Mouse (Mus musculus) C2C12 (cell line): ENCODE measurements around the gene Gli1. TPM values are rescaled to one million over a fixed set of nuclear protein-coding genes. Genes with fewer than 3 reads are reported as not detected.

Experiments used
- H3K27me3 ChIP-seq: one replicate; pipeline ENCODE4 v1.6.1; 2011; ENCODE audit not compliant: control insufficient read depth, insufficient read depth, insufficient read length
- H3K36me3 ChIP-seq: one replicate; pipeline ENCODE4 v1.6.1; 2011; ENCODE audit not compliant: control insufficient read depth, insufficient read depth
- H3K4me3 ChIP-seq: one replicate; pipeline ENCODE4 v1.5.1; 2011; ENCODE audit warnings: mild to moderate bottlenecking, control low read depth; ENCODE audit not compliant: poor library complexity, insufficient read depth, severe bottlenecking
- H3K79me2 ChIP-seq: one replicate; pipeline ENCODE4 v1.6.1; 2011; ENCODE audit not compliant: control insufficient read depth, insufficient read depth
- H3K79me3 ChIP-seq: one replicate; pipeline ENCODE4 v1.6.1; 2011; ENCODE audit warnings: low read depth, control low read depth
- H3ac ChIP-seq: one replicate; pipeline ENCODE3; 2011; ENCODE audit warnings: low read depth; ENCODE audit not compliant: control insufficient read depth, insufficient read length
- CEBPB ChIP-seq: IDR thresholded peaks from one replicate; pipeline ENCODE4 v1.6.1; 2011; ENCODE audit warnings: low read depth, mild to moderate bottlenecking, control low read depth, moderate library complexity
- CTCF ChIP-seq: IDR thresholded peaks from one replicate; pipeline ENCODE4 v1.5.1; 2011; ENCODE audit not compliant: control insufficient read depth, insufficient read depth, insufficient read length
- FOSL1 ChIP-seq: IDR thresholded peaks from one replicate; pipeline ENCODE4 v1.8.0; 2011; ENCODE audit warnings: mild to moderate bottlenecking, low read length; ENCODE audit not compliant: poor library complexity, insufficient read depth, severe bottlenecking
- MAX ChIP-seq: IDR thresholded peaks from one replicate; pipeline ENCODE4 v1.6.1; 2011; ENCODE audit warnings: mild to moderate bottlenecking, control low read depth
- MYOD1 ChIP-seq: IDR thresholded peaks from one replicate; pipeline ENCODE4 v1.6.1; 2011; ENCODE audit warnings: low read depth; ENCODE audit not compliant: control insufficient read depth, insufficient read length
- MYOG ChIP-seq: IDR thresholded peaks from one replicate; pipeline ENCODE4 v1.6.1; 2011; ENCODE audit not compliant: control insufficient read depth, insufficient read length; ENCODE audit errors: extremely low read depth
- USF1 ChIP-seq: IDR thresholded peaks from one replicate; pipeline ENCODE4 v1.6.1; 2011; ENCODE audit warnings: low read depth, mild to moderate bottlenecking, control low read depth, moderate library complexity
- polyA plus RNA-seq: library from polyadenylated mRNA; unstranded; fragments of >200 nt; fragmentation: generic; extraction: Trizol; gene quantifications from one replicate; pipeline ENCODE4 v1.2.1, GENCODE M21; 2012; ENCODE audit warnings: missing spikeins

The Gli1 gene
- polyA plus RNA-seq, 1 experiment: 1.6 TPM

DNA sequence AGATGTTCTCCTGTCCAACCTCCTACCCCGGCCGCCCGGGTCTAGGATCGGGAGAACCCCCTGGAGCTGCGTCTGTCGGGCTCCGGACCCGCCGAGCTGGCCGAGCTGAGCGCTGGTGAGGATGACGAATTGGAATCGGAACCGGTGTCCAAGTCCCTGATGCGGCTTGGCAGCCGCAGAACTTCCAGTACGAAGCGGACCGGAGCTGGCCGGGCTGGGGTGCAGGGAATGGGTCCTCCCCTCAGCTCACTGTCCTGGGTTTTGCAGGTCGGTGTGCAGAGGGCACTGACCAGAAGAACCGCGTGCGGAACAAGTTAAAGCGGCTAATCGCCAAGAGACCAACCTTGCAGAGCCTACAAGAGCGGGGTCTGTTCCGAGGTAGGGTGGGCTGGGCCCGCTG is 14.9 kb downstream of the Gli1 start:
- Histone ChIP-seq H3K79me3 (no peaks in the 10 kb centered on the region), H3ac (no peak overlapping the region), H3K79me2 (no peaks in the 10 kb centered on the region), H3K27me3 (peaks cover 51% of the 10 kb centered on the region), H3K36me3 (no peaks in the 10 kb centered on the region), H3K4me3 (no peak overlapping the region)
- no peak for TF ChIP-seq MYOG
- no peak for TF ChIP-seq USF1
- no peak for TF ChIP-seq MAX
- TF ChIP-seq FOSL1: no peak

DNA sequence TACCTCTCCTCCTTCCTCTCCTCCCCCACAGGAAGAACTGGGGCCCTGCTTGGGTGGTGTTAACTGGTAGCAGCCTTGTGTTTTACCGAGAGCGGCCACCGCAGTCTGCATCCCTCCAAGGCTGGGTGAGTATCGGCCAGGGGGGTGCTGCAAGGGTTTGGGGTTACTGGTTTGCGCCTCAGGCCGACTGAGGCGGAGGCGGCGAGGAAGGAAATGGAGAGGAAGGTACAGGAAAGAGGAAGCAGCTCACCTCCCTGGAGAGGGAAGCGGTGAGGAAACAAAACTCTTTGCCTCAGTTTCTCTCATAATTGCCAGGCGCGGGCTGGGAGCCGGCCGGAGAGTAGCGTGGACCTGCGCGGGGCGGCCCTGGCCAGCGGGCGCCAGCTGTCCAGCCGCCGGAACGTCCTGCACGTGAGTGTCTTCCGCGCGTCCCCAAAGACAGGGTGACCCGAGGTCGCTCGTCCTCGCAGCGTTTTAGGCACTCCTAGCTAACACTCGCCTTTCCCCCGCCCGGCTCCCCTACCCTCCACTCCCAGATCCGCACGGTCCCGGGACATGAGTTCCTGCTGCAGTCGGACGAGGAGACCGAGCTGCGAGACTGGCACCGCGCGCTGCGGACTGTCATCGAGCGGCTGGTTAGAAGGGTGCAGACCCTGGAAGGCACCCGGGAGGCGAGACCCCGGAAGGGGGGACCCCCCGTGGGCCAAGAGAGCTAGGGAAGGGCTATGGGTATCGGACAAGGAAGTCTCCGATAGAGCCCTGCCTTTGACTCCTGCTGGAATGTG is 15.6 kb downstream of the Gli1 start:
- no peak overlapping the region for H3ac ChIP-seq
- peaks cover 57% of the 10 kb centered on the region for H3K27me3 ChIP-seq
- no peak for TF ChIP-seq USF1
- no peak for TF ChIP-seq FOSL1
- no peak for TF ChIP-seq CEBPB
- no peak for TF ChIP-seq MAX
- H3K79me3 ChIP-seq: no peaks in the 10 kb centered on the region
- no peaks in the 10 kb centered on the region for H3K36me3 ChIP-seq
- no peaks in the 10 kb centered on the region for H3K79me2 ChIP-seq
- no peak overlapping the region for H3K4me3 ChIP-seq

DNA sequence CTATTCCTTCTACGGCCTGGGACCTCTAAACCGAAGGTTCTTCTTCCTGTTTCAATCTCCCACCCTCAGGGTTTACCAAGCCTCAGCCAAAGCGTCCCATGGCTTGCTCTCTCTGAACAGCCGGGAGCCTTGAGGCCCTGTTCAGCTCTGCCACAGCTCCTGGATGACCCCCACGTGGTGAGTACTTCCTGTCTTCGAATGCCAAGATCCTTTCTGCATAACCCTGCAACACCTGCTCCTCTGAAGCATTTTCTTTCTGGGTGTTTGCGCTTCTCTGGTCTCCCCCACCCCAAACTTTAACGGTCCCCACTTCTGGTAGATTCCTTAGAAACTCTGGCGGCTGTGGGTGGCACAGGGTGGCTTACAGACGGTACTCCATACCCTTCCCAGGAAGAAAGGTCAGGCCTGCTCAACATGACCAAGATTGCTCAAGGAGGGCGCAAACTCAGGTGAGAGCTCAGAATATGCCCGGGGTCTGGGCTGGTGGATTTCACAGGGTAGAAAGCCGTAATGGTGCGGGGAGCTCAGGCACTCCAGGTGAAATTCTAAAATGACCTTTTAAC is 16.2 kb downstream of the Gli1 start:
- TF ChIP-seq MAX: no peak
- TF ChIP-seq USF1: no peak
- no peak for TF ChIP-seq MYOG
- no peak for TF ChIP-seq CTCF
- TF ChIP-seq FOSL1: no peak
- no peak for TF ChIP-seq MYOD1
- TF ChIP-seq CEBPB: no peak
- Histone ChIP-seq H3K4me3 (no peak overlapping the region), H3K27me3 (peaks cover 64% of the 10 kb centered on the region)

GRCm38 (mm10) chr10:127324495-127324894 is 17.3 kb downstream of the Gli1 start:
- Histone ChIP-seq H3K27me3 (peaks cover 64% of the 10 kb centered on the region), H3K79me3 (no peaks in the 10 kb centered on the region), H3K4me3 (no peak overlapping the region), H3K79me2 (no peaks in the 10 kb centered on the region), H3ac (no peak overlapping the region), H3K36me3 (no peaks in the 10 kb centered on the region)
- no peak for TF ChIP-seq MAX
- no peak for TF ChIP-seq CTCF
- no peak for TF ChIP-seq MYOD1
- TF ChIP-seq CEBPB: no peak
- TF ChIP-seq USF1: no peak
- TF ChIP-seq MYOG: no peak
- TF ChIP-seq FOSL1: no peak

More for the DNA sequence above, 16.2 kb downstream of the Gli1 start:
- no peaks in the 10 kb centered on the region for H3K79me2 ChIP-seq
- H3ac ChIP-seq: no peak overlapping the region
- no peaks in the 10 kb centered on the region for H3K36me3 ChIP-seq
- H3K79me3 ChIP-seq: no peaks in the 10 kb centered on the region

- no peak for TF ChIP-seq USF1
- no peak for TF ChIP-seq MYOG
- no peak for TF ChIP-seq MAX
- TF ChIP-seq FOSL1: no peak
- TF ChIP-seq CTCF: no peak
- H3K27me3 ChIP-seq: peaks cover 56% of the 10 kb centered on the region
Observed at GRCm38 (mm10) chr10:127323131-127323855, 18.5 kb downstream of the Gli1 start.

More at GRCm38 (mm10) chr10:127323131-127323855, 18.5 kb downstream of the Gli1 start:
- Histone ChIP-seq H3ac (no peak overlapping the region), H3K36me3 (no peaks in the 10 kb centered on the region), H3K79me3 (no peaks in the 10 kb centered on the region), H3K79me2 (no peaks in the 10 kb centered on the region), H3K4me3 (no peak overlapping the region)
